Mouse (Mus musculus) lung, embryonic 15.5 days (tissue): ENCODE results near the gene Lgr4. TPM values are rescaled to one million over a fixed set of nuclear protein-coding genes. Genes with fewer than 3 reads are reported as not detected.

Experiments
- ATAC-seq: fragments of 200-750 bp; cut with Nextera tagmentation; 2 replicates; pipeline ENCODE4 v1.8.0; 2017; ENCODE audit warnings: moderate number of reproducible peaks, borderline replicate concordance; ENCODE audit not compliant: low FRiP score, low TSS enrichment; ENCODE audit errors: extremely low read depth
- H3K27ac ChIP-seq: fragments of 300-500 bp; sonication (generic); 2 replicates; pipeline ENCODE4 v1.5.1; 2015; ENCODE audit warnings: moderate library complexity, mild to moderate bottlenecking, inconsistent platforms
- H3K27me3 ChIP-seq: fragments of 300-500 bp; sonication (generic); 2 replicates; pipeline ENCODE4 v1.6.1; 2015; ENCODE audit warnings: inconsistent platforms
- H3K36me3 ChIP-seq: fragments of 300-500 bp; sonication (generic); 2 replicates; pipeline ENCODE4 v1.6.1; 2015; ENCODE audit warnings: inconsistent platforms
- H3K4me1 ChIP-seq: fragments of 300-500 bp; sonication (generic); 2 replicates; pipeline ENCODE4 v1.6.1; 2015; ENCODE audit warnings: inconsistent platforms
- H3K4me2 ChIP-seq: fragments of 300-500 bp; sonication (generic); 2 replicates; pipeline ENCODE4 v1.6.1; 2015; ENCODE audit warnings: inconsistent platforms, mild to moderate bottlenecking, moderate library complexity
- H3K4me3 ChIP-seq: fragments of 300-500 bp; sonication (generic); 2 replicates; pipeline ENCODE4 v1.5.1; 2015; ENCODE audit warnings: mild to moderate bottlenecking, inconsistent platforms
- H3K9ac ChIP-seq: fragments of 300-500 bp; sonication (generic); 2 replicates; pipeline ENCODE4 v1.6.1; 2015; ENCODE audit warnings: inconsistent platforms
- H3K9me3 ChIP-seq: fragments of 300-500 bp; sonication (generic); 2 replicates; pipeline ENCODE4 v1.6.1; 2016; ENCODE audit warnings: inconsistent platforms
- WGBS: fragments of 180-500 bp; shearing (Covaris S2); methylation state at CpG from one replicate; pipeline ENCODE4 v1.1.7; 2015; 5-methylcytosine and 5-hydroxymethylcytosine counted together
- polyA plus RNA-seq: library from polyadenylated mRNA; unstranded; fragments of >200 nt; fragmentation: Nextera tagmentation; extraction: Ambion mirVana; gene quantifications from 2 replicates; pipeline ENCODE4 v1.2.1, GENCODE M21; 2015

The Lgr4 gene
- polyA plus RNA-seq, 1 experiment from 2014 or later = 3.0 TPM

GRCm38 (mm10) chr2:109935194-109935593 is 17.7 kb downstream of the Lgr4 start:
- H3K4me3 ChIP-seq = no peak overlapping the region
- no peaks in the 10 kb centered on the region for H3K9me3 ChIP-seq
- H3K36me3 ChIP-seq = no peaks in the 10 kb centered on the region
- H3K27me3 ChIP-seq = peaks cover 4% of the 10 kb centered on the region; the same call in 1 of the 2 replicates
- 86% methylated on average over 3 of the region's 3 CpGs for WGBS
- H3K27ac ChIP-seq = no peak overlapping the region
- no peak overlapping the region for H3K4me2 ChIP-seq
- ATAC-seq = no peak
- no peak overlapping the region for H3K9ac ChIP-seq
- no peaks in the 10 kb centered on the region for H3K4me1 ChIP-seq

DNA sequence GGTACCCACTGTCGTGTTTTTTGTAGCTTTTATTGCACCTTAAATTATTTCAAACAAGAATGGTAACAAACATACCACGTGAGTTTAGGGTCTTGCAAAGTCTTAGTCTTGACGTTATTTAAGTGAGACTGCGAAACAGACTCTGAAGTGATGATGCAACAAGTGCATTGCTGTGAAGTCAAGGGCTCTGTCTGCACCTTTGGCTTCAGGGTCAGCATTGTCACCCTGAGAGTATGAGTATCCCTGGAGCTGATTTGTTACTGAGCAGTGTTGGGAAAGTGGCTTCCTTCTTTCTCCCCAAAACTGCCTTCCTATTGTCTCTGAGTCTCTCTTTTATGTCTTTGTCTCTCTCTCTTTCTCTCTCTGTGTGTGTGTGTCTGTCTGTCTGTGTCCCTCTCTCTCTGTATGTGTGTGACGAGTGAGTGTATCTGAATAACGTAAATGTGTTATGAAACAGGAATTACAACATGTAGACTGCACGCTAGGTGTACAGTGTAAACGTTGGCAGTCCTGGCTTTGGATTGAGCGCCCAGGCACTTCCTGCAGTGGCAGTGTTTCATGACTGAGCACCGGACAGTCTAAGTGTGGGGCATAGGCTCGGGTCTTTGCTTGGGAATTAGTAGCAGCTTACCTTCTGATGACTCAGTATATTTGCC is 18.4 kb downstream of the Lgr4 start:
- Histone ChIP-seq H3K36me3 (no peaks in the 10 kb centered on the region), H3K9me3 (no peaks in the 10 kb centered on the region), H3K27me3 (peaks cover 4% of the 10 kb centered on the region; the same call in 1 of the 2 replicates), H3K4me3 (no peak overlapping the region), H3K27ac (no peak overlapping the region), H3K4me1 (no peaks in the 10 kb centered on the region), H3K9ac (no peak overlapping the region), H3K4me2 (no peak overlapping the region)
- 68% methylated on average over 11 of the region's 11 CpGs for WGBS
- ATAC-seq = no peak

DNA sequence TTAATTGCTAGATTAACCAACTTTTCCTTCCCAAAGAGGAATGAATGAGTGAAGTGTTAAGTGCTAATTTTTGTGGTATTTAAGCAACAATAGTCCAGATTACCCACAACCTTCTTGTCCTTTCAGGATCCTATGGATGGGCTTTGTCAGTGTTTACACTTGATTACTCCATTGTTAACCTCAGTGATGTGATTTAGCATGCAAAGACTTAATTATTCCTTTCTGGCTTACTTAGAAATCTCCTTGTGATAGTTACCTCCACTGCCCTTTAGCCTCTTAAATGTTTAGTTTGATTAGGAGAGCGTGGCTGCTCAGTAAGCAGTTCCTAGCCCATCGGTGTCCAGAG is 18.9 kb downstream of the Lgr4 start:
- Histone ChIP-seq H3K4me2 (no peak overlapping the region), H3K27ac (no peak overlapping the region), H3K4me1 (no peaks in the 10 kb centered on the region), H3K9ac (no peak overlapping the region), H3K27me3 (peaks cover 2% of the 10 kb centered on the region; the same call in 1 of the 2 replicates), H3K9me3 (no peaks in the 10 kb centered on the region), H3K4me3 (no peak overlapping the region), H3K36me3 (no peaks in the 10 kb centered on the region)
- no peak for ATAC-seq
- 47% methylated on average over 2 of the region's 2 CpGs for WGBS

- no peak overlapping the region for H3K4me2 ChIP-seq
- H3K4me1 ChIP-seq = no peaks in the 10 kb centered on the region
- ATAC-seq = no peak
- no peaks in the 10 kb centered on the region for H3K9me3 ChIP-seq
- no peak overlapping the region for H3K9ac ChIP-seq
- WGBS = 50% methylated on average over 5 of the region's 5 CpGs
- no peak overlapping the region for H3K27ac ChIP-seq
- no peaks in the 10 kb centered on the region; the same call in 1 of the 2 replicates for H3K27me3 ChIP-seq
- H3K36me3 ChIP-seq = no peaks in the 10 kb centered on the region
- no peak overlapping the region for H3K4me3 ChIP-seq
These were observed 24.6 kb downstream of the Lgr4 start for GRCm38 (mm10) chr2:109941973-109942444.

- no peaks in the 10 kb centered on the region for H3K36me3 ChIP-seq
- 77% methylated on average over 8 of the region's 8 CpGs for WGBS
- no peak overlapping the region for H3K27ac ChIP-seq
These were observed 25.5 kb downstream of the Lgr4 start for GRCm38 (mm10) chr2:109942810-109943570.

GRCm38 (mm10) chr2:109944995-109945394 is 27.5 kb downstream of the Lgr4 start:
- no peak for ATAC-seq
- no peak overlapping the region for H3K9ac ChIP-seq
- 81% methylated on average over 9 of the region's 9 CpGs for WGBS

More at GRCm38 (mm10) chr2:109942810-109943570, 25.5 kb downstream of the Lgr4 start:
- Histone ChIP-seq H3K4me2 (no peak overlapping the region), H3K4me3 (no peak overlapping the region), H3K4me1 (no peaks in the 10 kb centered on the region), H3K27me3 (no peaks in the 10 kb centered on the region; the same call in 1 of the 2 replicates), H3K9me3 (no peaks in the 10 kb centered on the region), H3K9ac (no peak overlapping the region)
- no peak for ATAC-seq

GRCm38 (mm10) chr2:109945532-109945931 is 28.1 kb downstream of the Lgr4 start:
- 90% methylated on average over 4 of the region's 4 CpGs for WGBS
- H3K27me3 ChIP-seq = no peaks in the 10 kb centered on the region; the same call in 1 of the 2 replicates
- no peak overlapping the region for H3K27ac ChIP-seq
- H3K4me1 ChIP-seq = no peaks in the 10 kb centered on the region
- no peak for ATAC-seq
- no peaks in the 10 kb centered on the region for H3K36me3 ChIP-seq
- no peaks in the 10 kb centered on the region for H3K9me3 ChIP-seq
- H3K4me3 ChIP-seq = no peak overlapping the region
- no peak overlapping the region for H3K9ac ChIP-seq
- no peak overlapping the region for H3K4me2 ChIP-seq

More at GRCm38 (mm10) chr2:109944995-109945394, 27.5 kb downstream of the Lgr4 start:
- H3K36me3 ChIP-seq = no peaks in the 10 kb centered on the region
- no peak overlapping the region for H3K4me2 ChIP-seq
- no peaks in the 10 kb centered on the region; the same call in 1 of the 2 replicates for H3K27me3 ChIP-seq
- H3K9me3 ChIP-seq = no peaks in the 10 kb centered on the region
- no peak overlapping the region for H3K27ac ChIP-seq
- H3K4me3 ChIP-seq = no peak overlapping the region
- H3K4me1 ChIP-seq = no peaks in the 10 kb centered on the region

GRCm38 (mm10) chr2:109946426-109946825 is 29.0 kb downstream of the Lgr4 start:
- 85% methylated on average over 6 of the region's 6 CpGs for WGBS
- Histone ChIP-seq H3K27me3 (no peaks in the 10 kb centered on the region; the same call in 1 of the 2 replicates), H3K9ac (no peak overlapping the region), H3K4me2 (no peak overlapping the region), H3K4me1 (no peaks in the 10 kb centered on the region), H3K36me3 (no peaks in the 10 kb centered on the region), H3K4me3 (no peak overlapping the region), H3K27ac (no peak overlapping the region), H3K9me3 (no peaks in the 10 kb centered on the region)
- no peak for ATAC-seq

- no peak overlapping the region for H3K4me3 ChIP-seq
- ATAC-seq = no peak
- no peak overlapping the region for H3K4me2 ChIP-seq
- H3K36me3 ChIP-seq = no peaks in the 10 kb centered on the region
- H3K4me1 ChIP-seq = no peaks in the 10 kb centered on the region
- no peak overlapping the region for H3K9ac ChIP-seq
- no peak overlapping the region for H3K27ac ChIP-seq
- no peaks in the 10 kb centered on the region for H3K27me3 ChIP-seq
- no peaks in the 10 kb centered on the region for H3K9me3 ChIP-seq
These were observed 32.1 kb downstream of the Lgr4 start for GRCm38 (mm10) chr2:109949519-109949918.

GRCm38 (mm10) chr2:109950311-109950710 is 32.9 kb downstream of the Lgr4 start:
- no peaks in the 10 kb centered on the region for H3K9me3 ChIP-seq
- H3K36me3 ChIP-seq = no peaks in the 10 kb centered on the region
- no peak for ATAC-seq
- H3K9ac ChIP-seq = no peak overlapping the region
- no peak overlapping the region for H3K4me3 ChIP-seq
- 65% methylated on average over 3 of the region's 3 CpGs for WGBS
- no peaks in the 10 kb centered on the region for H3K27me3 ChIP-seq
- H3K4me2 ChIP-seq = no peak overlapping the region
- no peaks in the 10 kb centered on the region for H3K4me1 ChIP-seq
- no peak overlapping the region for H3K27ac ChIP-seq

DNA sequence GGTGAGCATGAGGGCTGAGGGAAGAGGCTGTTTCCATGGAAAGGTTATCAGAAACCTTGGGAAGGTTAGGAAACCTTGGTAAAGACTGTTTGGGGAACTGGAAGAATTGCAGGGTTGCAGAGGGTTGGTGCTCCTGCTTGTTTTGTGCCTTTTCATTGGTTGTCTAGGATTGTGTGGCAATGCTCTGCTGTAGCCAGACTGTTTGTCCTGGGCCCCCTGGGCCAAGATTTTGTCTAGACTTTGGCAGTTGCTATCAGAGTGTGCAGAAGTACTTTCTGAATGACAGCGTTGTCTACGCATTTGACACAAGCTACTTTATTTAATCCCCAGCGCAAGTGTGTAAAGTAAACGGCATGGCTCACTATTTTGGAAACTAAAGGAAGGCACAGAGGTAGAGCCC is 33.6 kb downstream of the Lgr4 start:
- H3K9me3 ChIP-seq = no peaks in the 10 kb centered on the region
- H3K27me3 ChIP-seq = no peaks in the 10 kb centered on the region
- no peak overlapping the region for H3K4me3 ChIP-seq
- ATAC-seq = no peak
- H3K9ac ChIP-seq = no peak overlapping the region
- H3K27ac ChIP-seq = no peak overlapping the region
- WGBS = 56% methylated on average over 4 of the region's 4 CpGs
- H3K4me1 ChIP-seq = no peaks in the 10 kb centered on the region
- no peak overlapping the region for H3K4me2 ChIP-seq
- no peaks in the 10 kb centered on the region for H3K36me3 ChIP-seq

- H3K27ac ChIP-seq = no peak overlapping the region
- no peaks in the 10 kb centered on the region for H3K4me1 ChIP-seq
- H3K4me3 ChIP-seq = no peak overlapping the region
- 81% methylated on average over 10 of the region's 10 CpGs for WGBS
- H3K4me2 ChIP-seq = no peak overlapping the region
- no peak for ATAC-seq
- no peaks in the 10 kb centered on the region for H3K36me3 ChIP-seq
- no peaks in the 10 kb centered on the region for H3K9me3 ChIP-seq
- H3K9ac ChIP-seq = no peak overlapping the region
- no peaks in the 10 kb centered on the region for H3K27me3 ChIP-seq
These were observed 35.7 kb downstream of the Lgr4 start for GRCm38 (mm10) chr2:109953048-109953717.
